Mouse (Mus musculus) C2C12 (cell line): ENCODE results near the gene Itgb6.

Source experiments
- CEBPB ChIP-seq: IDR thresholded peaks from one replicate; pipeline ENCODE4 v1.6.1; 2011; ENCODE audit warnings: low read depth, mild to moderate bottlenecking, control low read depth, moderate library complexity
- CTCF ChIP-seq: IDR thresholded peaks from one replicate; pipeline ENCODE4 v1.5.1; 2011; ENCODE audit not compliant: control insufficient read depth, insufficient read depth, insufficient read length
- FOSL1 ChIP-seq: IDR thresholded peaks from one replicate; pipeline ENCODE4 v1.8.0; 2011; ENCODE audit warnings: mild to moderate bottlenecking, low read length; ENCODE audit not compliant: poor library complexity, insufficient read depth, severe bottlenecking
- MAX ChIP-seq: IDR thresholded peaks from one replicate; pipeline ENCODE4 v1.6.1; 2011; ENCODE audit warnings: mild to moderate bottlenecking, control low read depth
- MYOD1 ChIP-seq: IDR thresholded peaks from one replicate; pipeline ENCODE4 v1.6.1; 2011; ENCODE audit warnings: low read depth; ENCODE audit not compliant: control insufficient read depth, insufficient read length
- MYOG ChIP-seq: IDR thresholded peaks from one replicate; pipeline ENCODE4 v1.6.1; 2011; ENCODE audit not compliant: control insufficient read depth, insufficient read length; ENCODE audit errors: extremely low read depth
- USF1 ChIP-seq: IDR thresholded peaks from one replicate; pipeline ENCODE4 v1.6.1; 2011; ENCODE audit warnings: low read depth, mild to moderate bottlenecking, control low read depth, moderate library complexity

DNA sequence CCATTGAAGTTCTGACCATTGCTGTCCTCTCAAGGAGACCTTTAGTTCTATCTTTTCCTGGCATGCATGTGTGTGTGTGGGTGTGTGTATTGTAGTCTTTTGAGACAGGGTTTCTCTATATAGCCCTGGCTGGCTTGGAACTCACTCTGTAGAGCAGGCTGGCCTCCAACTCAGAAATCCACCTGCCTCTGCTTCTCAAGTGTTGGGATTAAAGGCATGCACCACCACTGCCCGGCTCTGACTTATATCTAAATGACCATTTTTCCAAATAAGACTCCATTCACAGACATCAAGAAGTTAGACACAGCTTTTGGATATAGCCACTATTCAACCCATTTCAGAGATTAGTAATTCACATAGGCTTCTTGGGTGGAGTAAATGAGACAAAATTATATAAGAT, 34.3 kb downstream of the Itgb6 start:
- TF ChIP-seq CTCF (no peak), MYOG (no peak), USF1 (no peak), MAX (no peak), MYOD1 (no peak), CEBPB (no peak), FOSL1 (no peak)
